Mouse (Mus musculus) liver, postnatal 0 days (tissue): ENCODE measurements around the gene Pglyrp2. TPM values are rescaled to one million over a fixed set of nuclear protein-coding genes. Genes with fewer than 3 reads are reported as not detected.
A peak's percentile ranks its signal among the peaks of the same experiment; 100 is the strongest.

ENCODE experiments used
- ATAC-seq: fragments of 200-750 bp; cut with Nextera tagmentation; 2 replicates; pipeline ENCODE4 v1.8.0; 2017; ENCODE audit warnings: mild to moderate bottlenecking, moderate library complexity
- DNase-seq: peaks from one replicate; pipeline ENCODE4 v3.0.0-alpha.2; 2016
- H3K27ac ChIP-seq: fragments of 300-500 bp; sonication (generic); 2 replicates; pipeline ENCODE4 v1.5.1; 2014; ENCODE audit warnings: antibody characterized with exemption, moderate library complexity, mild to moderate bottlenecking, low read depth
- H3K27me3 ChIP-seq: fragments of 300-500 bp; sonication (generic); 2 replicates; pipeline ENCODE4 v1.6.1; 2014; ENCODE audit warnings: low read length, control low read depth, mixed read lengths; ENCODE audit not compliant: insufficient read depth
- H3K36me3 ChIP-seq: fragments of 300-500 bp; sonication (generic); replicated peaks from 2 replicates; pipeline ENCODE4 v1.6.1; 2014; ENCODE audit warnings: mild to moderate bottlenecking, control low read depth, low read length, moderate library complexity, mixed read lengths; ENCODE audit not compliant: insufficient read depth
- H3K4me1 ChIP-seq: fragments of 300-500 bp; sonication (generic); 2 replicates; pipeline ENCODE4 v1.6.1; 2014; ENCODE audit warnings: antibody characterized with exemption, mild to moderate bottlenecking, control low read depth; ENCODE audit not compliant: insufficient read depth
- H3K4me2 ChIP-seq: fragments of 300-500 bp; sonication (generic); 2 replicates; pipeline ENCODE4 v1.6.1; 2014; ENCODE audit warnings: low read depth, mild to moderate bottlenecking, low read length, moderate library complexity, mixed read lengths
- H3K4me3 ChIP-seq: fragments of 300-500 bp; sonication (generic); 2 replicates; pipeline ENCODE4 v1.5.1; 2014; ENCODE audit warnings: low read depth, low read length
- H3K9ac ChIP-seq: fragments of 300-500 bp; sonication (generic); replicated peaks from 2 replicates; pipeline ENCODE4 v1.6.1; 2014; ENCODE audit warnings: mild to moderate bottlenecking, moderate library complexity
- H3K9me3 ChIP-seq: fragments of 300-500 bp; sonication (generic); 2 replicates; pipeline ENCODE4 v1.6.1; 2016; ENCODE audit warnings: mild to moderate bottlenecking, control low read depth, low read length, mixed read lengths
- CTCF ChIP-seq: sonication (generic); IDR thresholded peaks from 2 replicates; pipeline ENCODE4 v1.5.1; 2016; ENCODE audit warnings: antibody characterized with exemption, low read depth
- EP300 ChIP-seq: IDR thresholded peaks from 2 replicates; pipeline ENCODE4 v1.6.1; 2016; ENCODE audit warnings: antibody characterized with exemption, low read depth, mild to moderate bottlenecking
- WGBS: fragments of 180-500 bp; shearing (Covaris S2); extraction: QIAGEN DNeasy Blood & Tissue Kit; methylation state at CpG from one replicate; pipeline ENCODE4 v1.1.7; 2014; ENCODE audit not compliant: insufficient replicate concordance; 5-methylcytosine and 5-hydroxymethylcytosine counted together
- polyA plus RNA-seq: library from polyadenylated mRNA; unstranded; fragments of >200 nt; fragmentation: Nextera tagmentation; extraction: Ambion mirVana; gene quantifications from 2 replicates; pipeline ENCODE4 v1.2.1, GENCODE M21; 2015

Gene Pglyrp2
- polyA plus RNA-seq, 1 experiment from 2014 or later: 53.7 TPM

GRCm38 (mm10) chr17:32416771-32417170, 7.2 kb downstream of the Pglyrp2 start:
- Histone ChIP-seq H3K27me3 (no peaks in the 10 kb centered on the region), H3K36me3 (no peaks in the 10 kb centered on the region; the same call in 1 of the 2 replicates), H3K4me2 (no peak overlapping the region), H3K9me3 (no peaks in the 10 kb centered on the region), H3K9ac (no peak overlapping the region), H3K4me3 (no peak overlapping the region), H3K4me1 (no peaks in the 10 kb centered on the region), H3K27ac (no peak overlapping the region)
- 88% methylated on average over 14 of the region's 14 CpGs for WGBS
- TF ChIP-seq EP300 (no peak), CTCF (no peak)
- ATAC-seq (no peak), DNase-seq (no peak)

- H3K9me3 ChIP-seq: no peaks in the 10 kb centered on the region
These were observed 8.4 kb downstream of the Pglyrp2 start for GRCm38 (mm10) chr17:32415417-32416020.

GRCm38 (mm10) chr17:32411898-32412297, 12.1 kb downstream of the Pglyrp2 start:
- no peak overlapping the region for H3K27ac ChIP-seq
- no peak for DNase-seq
- no peak overlapping the region for H3K4me3 ChIP-seq
- no peak for ATAC-seq
- no peak overlapping the region for H3K9ac ChIP-seq
- no peak for TF ChIP-seq CTCF
- no peak for TF ChIP-seq EP300
- H3K27me3 ChIP-seq: no peaks in the 10 kb centered on the region
- no peaks in the 10 kb centered on the region for H3K36me3 ChIP-seq
- 77% methylated on average over 6 of the region's 6 CpGs for whole genome bisulfite sequencing
- H3K4me1 ChIP-seq: no peaks in the 10 kb centered on the region
- no peaks in the 10 kb centered on the region for H3K9me3 ChIP-seq
- no peak overlapping the region for H3K4me2 ChIP-seq

More at GRCm38 (mm10) chr17:32415417-32416020, 8.4 kb downstream of the Pglyrp2 start:
- DNase-seq (no peak), ATAC-seq (peak; percentile 69)
- WGBS: 67% methylated on average over 24 of the region's 24 CpGs
- H3K4me3 ChIP-seq: no peak overlapping the region
- H3K27me3 ChIP-seq: no peaks in the 10 kb centered on the region
- no peaks in the 10 kb centered on the region for H3K4me1 ChIP-seq
- no peaks in the 10 kb centered on the region; the same call in 1 of the 2 replicates for H3K36me3 ChIP-seq
- H3K9ac ChIP-seq: no peak overlapping the region
- no peak overlapping the region for H3K4me2 ChIP-seq
- TF ChIP-seq CTCF (no peak), EP300 (no peak)
- H3K27ac ChIP-seq: no peak overlapping the region

GRCm38 (mm10) chr17:32403417-32403816, 20.6 kb downstream of the Pglyrp2 start, which contains the start of gene Rasal3:
Gene Rasal3, minus strand, starts transcription at chr17:32403583.
- peak; percentile 49; the same call in 1 of the 2 replicates for ATAC-seq
- 28% methylated on average over 8 of the region's 8 CpGs for WGBS
- H3K9me3 ChIP-seq: no peaks in the 10 kb centered on the region
- H3K4me2 ChIP-seq: peak within 1 kb of the TSS; percentile 69
- 0 out of 2 replicates have a peak, but pooled peaks cover 2% of the 10 kb centered on the region for H3K36me3 ChIP-seq
- TF ChIP-seq EP300: no peak
- 0 out of 2 replicates have a peak, but pooled peaks have one; percentile 3 for TF ChIP-seq CTCF
- H3K9ac ChIP-seq: peak within 1 kb of the TSS; percentile 54
- H3K4me3 ChIP-seq: peak within 1 kb of the TSS; percentile 48
- 0 out of 2 replicates have a peak, but pooled peaks cover 2% of the 10 kb centered on the region for H3K27me3 ChIP-seq
- peak; percentile 31 for DNase-seq
- peaks cover 5% of the 10 kb centered on the region; the same call in 1 of the 2 replicates for H3K4me1 ChIP-seq
- H3K27ac ChIP-seq: peak within 1 kb of the TSS; percentile 55

- Histone ChIP-seq H3K27me3 (peaks cover 2% of the 10 kb centered on the region; the same call in 1 of the 2 replicates), H3K4me3 (peak overlapping the region; percentile 48), H3K36me3 (0 out of 2 replicates have a peak, but pooled peaks cover 2% of the 10 kb centered on the region), H3K27ac (peak overlapping the region; percentile 55), H3K4me1 (peaks cover 5% of the 10 kb centered on the region; the same call in 1 of the 2 replicates), H3K9me3 (no peaks in the 10 kb centered on the region), H3K9ac (peak overlapping the region; percentile 54), H3K4me2 (peak overlapping the region; percentile 69)
- WGBS: 28% methylated on average over 11 of the region's 11 CpGs
- DNase-seq (peak; percentile 53), ATAC-seq (peak; percentile 75)
- TF ChIP-seq EP300 (no peak), CTCF (no peak)
These were observed 21.2 kb downstream of the Pglyrp2 start for GRCm38 (mm10) chr17:32402779-32403157.

- peaks cover 3% of the 10 kb centered on the region for H3K27me3 ChIP-seq
- peak overlapping the region; percentile 55; the same call in 1 of the 2 replicates for H3K27ac ChIP-seq
- ATAC-seq: peak; percentile 23
- H3K4me3 ChIP-seq: peak overlapping the region; percentile 48
- 0 out of 2 replicates have a peak, but pooled peaks cover 2% of the 10 kb centered on the region for H3K36me3 ChIP-seq
- WGBS: 38% methylated on average over 9 of the region's 9 CpGs
- no peaks in the 10 kb centered on the region for H3K9me3 ChIP-seq
- TF ChIP-seq EP300: no peak
- no peak for DNase-seq
- peak overlapping the region; percentile 54; the same call in 1 of the 2 replicates for H3K9ac ChIP-seq
- H3K4me2 ChIP-seq: peak overlapping the region; percentile 69
- peaks cover 5% of the 10 kb centered on the region; the same call in 1 of the 2 replicates for H3K4me1 ChIP-seq
These were observed 21.8 kb downstream of the Pglyrp2 start for GRCm38 (mm10) chr17:32402011-32402778.
